Mouse (Mus musculus): ENCODE data around the gene Usp49. TPM values are rescaled to one million over a fixed set of nuclear protein-coding genes. Genes with fewer than 3 reads are reported as not detected.
A peak's percentile ranks its signal among the peaks of the same experiment; 100 is the strongest.
"Not testable (repeated sequence)": the region's sequence is repeated elsewhere in the genome, so short reads cannot be mapped to it uniquely, and the experiment has no call there.

Usp49 gene
- polyA plus RNA-seq, 1 experiment from 2014 or later: 4.1 TPM

GRCm38 (mm10) chr17:47597838-47598579 is 32.5 kb upstream of the Usp49 start:
- WGBS: 25% methylated on average over 10 of the region's 10 CpGs
- H3K9ac ChIP-seq (ENCODE audit: low read depth, low read length): no peak overlapping the region
- TF ChIP-seq CTCF (IDR thresholded peaks at IDR 0.05; ENCODE audit: low read depth): peak; percentile 83
- peaks cover 31% of the 10 kb centered on the region for H3K36me3 ChIP-seq (ENCODE audit: insufficient read depth, low read length)
- H3K9me3 ChIP-seq (replicated peaks; ENCODE audit: low read length): no peaks in the 10 kb centered on the region
- H3K4me3 ChIP-seq (replicated peaks; ENCODE audit: low read depth, low read length): no peak overlapping the region
- peaks cover 22% of the 10 kb centered on the region; the same call in 1 of the 2 replicates for H3K4me1 ChIP-seq (replicated peaks; ENCODE audit: insufficient read depth, low read length)
- no peak overlapping the region for H3K4me2 ChIP-seq (ENCODE audit: low read length)
- DNase-seq (ENCODE audit: low spot score): peak; percentile 79
- peak; percentile 15; the same call in 1 of the 2 replicates for ATAC-seq (replicated peaks; ENCODE audit: low FRiP score, low read depth)
- H3K27ac ChIP-seq: peak overlapping the region; percentile 54
- no peaks in the 10 kb centered on the region for H3K27me3 ChIP-seq (ENCODE audit: insufficient read depth, low read length)

GRCm38 (mm10) chr17:47598580-47599304 is 31.7 kb upstream of the Usp49 start:
- not testable (repeated sequence) for H3K27me3 ChIP-seq (ENCODE audit: insufficient read depth, low read length); ATAC-seq (replicated peaks; ENCODE audit: low FRiP score, low read depth); DNase-seq (ENCODE audit: low spot score); H3K4me3 ChIP-seq (replicated peaks; ENCODE audit: low read depth, low read length); H3K4me2 ChIP-seq (ENCODE audit: low read length); H3K9me3 ChIP-seq (replicated peaks; ENCODE audit: low read length); H3K9ac ChIP-seq (ENCODE audit: low read depth, low read length)
- 72% methylated on average over 9 of the region's 10 CpGs for WGBS
- Histone ChIP-seq H3K4me1 (replicated peaks; ENCODE audit: insufficient read depth, low read length) (peaks cover 22% of the 10 kb centered on the region; the same call in 1 of the 2 replicates), H3K36me3 (ENCODE audit: insufficient read depth, low read length) (peaks cover 34% of the 10 kb centered on the region), H3K27ac (peak overlapping the region; percentile 6; the same call in 1 of the 2 replicates)

GRCm38 (mm10) chr17:47599511-47600297 is 30.8 kb upstream of the Usp49 start:
- peak overlapping the region; percentile 43; the same call in 1 of the 2 replicates for H3K27ac ChIP-seq
- H3K4me1 ChIP-seq (replicated peaks; ENCODE audit: insufficient read depth, low read length): peaks cover 22% of the 10 kb centered on the region; the same call in 1 of the 2 replicates
- peaks cover 43% of the 10 kb centered on the region for H3K36me3 ChIP-seq (ENCODE audit: insufficient read depth, low read length)
- no peak for TF ChIP-seq CTCF (IDR thresholded peaks at IDR 0.05; ENCODE audit: low read depth)
- DNase-seq (ENCODE audit: low spot score) (peak; percentile 39), ATAC-seq (replicated peaks; ENCODE audit: low FRiP score, low read depth) (no peak)
- H3K9ac ChIP-seq (ENCODE audit: low read depth, low read length): no peak overlapping the region
- H3K9me3 ChIP-seq (replicated peaks; ENCODE audit: low read length): no peaks in the 10 kb centered on the region
- no peaks in the 10 kb centered on the region for H3K27me3 ChIP-seq (ENCODE audit: insufficient read depth, low read length)
- 72% methylated on average over 11 of the region's 11 CpGs for WGBS
- H3K4me2 ChIP-seq (ENCODE audit: low read length): no peak overlapping the region
- H3K4me3 ChIP-seq (replicated peaks; ENCODE audit: low read depth, low read length): no peak overlapping the region

GRCm38 (mm10) chr17:47600601-47601388 is 29.7 kb upstream of the Usp49 start:
- H3K36me3 ChIP-seq (ENCODE audit: insufficient read depth, low read length): peaks cover 43% of the 10 kb centered on the region
- no peak for TF ChIP-seq CTCF (IDR thresholded peaks at IDR 0.05; ENCODE audit: low read depth)
- ATAC-seq (replicated peaks; ENCODE audit: low FRiP score, low read depth): no peak
- peaks cover 21% of the 10 kb centered on the region; the same call in 1 of the 2 replicates for H3K4me1 ChIP-seq (replicated peaks; ENCODE audit: insufficient read depth, low read length)
- no peaks in the 10 kb centered on the region for H3K27me3 ChIP-seq (ENCODE audit: insufficient read depth, low read length)
- H3K9me3 ChIP-seq (replicated peaks; ENCODE audit: low read length): no peaks in the 10 kb centered on the region
- no peak overlapping the region for H3K4me2 ChIP-seq (ENCODE audit: low read length)
- no peak overlapping the region for H3K9ac ChIP-seq (ENCODE audit: low read depth, low read length)
- 74% methylated on average over 13 of the region's 13 CpGs for WGBS
- no peak for DNase-seq (ENCODE audit: low spot score)
- no peak overlapping the region; the same call in 1 of the 2 replicates for H3K27ac ChIP-seq
- no peak overlapping the region for H3K4me3 ChIP-seq (replicated peaks; ENCODE audit: low read depth, low read length)

- Histone ChIP-seq H3K4me2 (ENCODE audit: low read length) (no peak overlapping the region), H3K9me3 (replicated peaks; ENCODE audit: low read length) (no peaks in the 10 kb centered on the region), H3K4me1 (replicated peaks; ENCODE audit: insufficient read depth, low read length) (peaks cover 15% of the 10 kb centered on the region; the same call in 1 of the 2 replicates), H3K9ac (ENCODE audit: low read depth, low read length) (no peak overlapping the region), H3K36me3 (ENCODE audit: insufficient read depth, low read length) (peaks cover 43% of the 10 kb centered on the region), H3K27me3 (ENCODE audit: insufficient read depth, low read length) (no peaks in the 10 kb centered on the region), H3K27ac (no peak overlapping the region), H3K4me3 (replicated peaks; ENCODE audit: low read depth, low read length) (no peak overlapping the region)
- no peak for ATAC-seq (replicated peaks; ENCODE audit: low FRiP score, low read depth)
- TF ChIP-seq CTCF (IDR thresholded peaks at IDR 0.05; ENCODE audit: low read depth): no peak
- 85% methylated on average over 10 of the region's 10 CpGs for WGBS
- no peak for DNase-seq (ENCODE audit: low spot score)
These were observed 29.1 kb upstream of the Usp49 start for GRCm38 (mm10) chr17:47601389-47601755.

All from kidney, postnatal 0 days (tissue).